Mouse (Mus musculus) small intestine, adult 2 months (tissue): ENCODE data around the gene Tmc5. TPM values are rescaled to one million over a fixed set of nuclear protein-coding genes. Genes with fewer than 3 reads are reported as not detected.

Source experiments
- H3K27ac ChIP-seq: fragments of 200-500 bp; 2 replicates; pipeline ENCODE4 v1.5.1; 2012; ENCODE audit warnings: low read depth, low read length, control low read depth, inconsistent platforms; ENCODE audit not compliant: insufficient read depth
- H3K27me3 ChIP-seq: fragments of 200-500 bp; 2 replicates; pipeline ENCODE4 v1.6.1; 2012; ENCODE audit warnings: mild to moderate bottlenecking, moderate library complexity, low read length, inconsistent platforms; ENCODE audit not compliant: control insufficient read depth, insufficient read depth
- H3K36me3 ChIP-seq: fragments of 200-500 bp; 2 replicates; pipeline ENCODE4 v1.6.1; 2012; ENCODE audit warnings: mild to moderate bottlenecking, low read length, control low read depth, inconsistent platforms; ENCODE audit not compliant: control insufficient read depth, insufficient read depth
- H3K4me1 ChIP-seq: fragments of 200-500 bp; 2 replicates; pipeline ENCODE4 v1.6.1; 2012; ENCODE audit warnings: low read length, inconsistent platforms, mixed read lengths; ENCODE audit not compliant: control insufficient read depth, insufficient read depth, insufficient read length
- H3K4me3 ChIP-seq: fragments of 200-500 bp; 2 replicates; pipeline ENCODE4 v1.5.1; 2012; ENCODE audit warnings: low read depth, mild to moderate bottlenecking, control low read depth, inconsistent platforms, low read length, moderate library complexity
- CTCF ChIP-seq: fragments of 200-500 bp; IDR thresholded peaks from 2 replicates; pipeline ENCODE4 v1.5.1; 2012; ENCODE audit warnings: low read depth, mild to moderate bottlenecking, control low read depth, inconsistent platforms, low read length, moderate library complexity, mixed read lengths; ENCODE audit not compliant: insufficient replicate concordance, insufficient read length; ENCODE audit errors: extremely low read depth
- POLR2A ChIP-seq: fragments of 200-500 bp; IDR thresholded peaks from 2 replicates; pipeline ENCODE4 v1.6.1; 2012; ENCODE audit warnings: low read depth, mild to moderate bottlenecking, control low read depth, inconsistent platforms, low read length, moderate library complexity
- WGBS: fragments of 180-500 bp; shearing (Covaris S2); methylation state at CpG from one replicate; pipeline ENCODE4 v1.1.7; 2018; 5-methylcytosine and 5-hydroxymethylcytosine counted together
- polyA plus RNA-seq: library from polyadenylated mRNA; depleted of rRNA; stranded (reverse); fragments of >200 nt; gene quantifications from 2 replicates; pipeline ENCODE4 v1.2.3, GENCODE M21; 2012

Gene Tmc5
- polyA plus RNA-seq, 1 experiment, result 26.4 TPM

- no peak for TF ChIP-seq POLR2A
- TF ChIP-seq CTCF, result no peak
- peaks cover 17% of the 10 kb centered on the region for H3K4me1 ChIP-seq
- H3K27me3 ChIP-seq, result no peaks in the 10 kb centered on the region
- H3K4me3 ChIP-seq, result no peak overlapping the region
- peaks cover 9% of the 10 kb centered on the region for H3K36me3 ChIP-seq
- 72% methylated on average over 13 of the region's 13 CpGs for WGBS
- H3K27ac ChIP-seq, result peak overlapping the region; percentile 92
Observed at GRCm38 (mm10) chr7:118610721-118611120, 13.6 kb downstream of the Tmc5 start.

- peaks cover 15% of the 10 kb centered on the region for H3K4me1 ChIP-seq
- TF ChIP-seq POLR2A (no peak), CTCF (no peak)
- WGBS, result 32% methylated on average over 4 of the region's 4 CpGs
- no peaks in the 10 kb centered on the region for H3K27me3 ChIP-seq
- H3K36me3 ChIP-seq, result peaks cover 9% of the 10 kb centered on the region
- peak overlapping the region; percentile 95 for H3K27ac ChIP-seq
- H3K4me3 ChIP-seq, result 0 out of 2 replicates have a peak overlapping the region, but pooled peaks have one; percentile 4
Observed at GRCm38 (mm10) chr7:118611185-118611749, 14.2 kb downstream of the Tmc5 start.

- 35% methylated on average over 8 of the region's 8 CpGs for whole genome bisulfite sequencing
- no peaks in the 10 kb centered on the region for H3K27me3 ChIP-seq
- H3K4me3 ChIP-seq, result no peak overlapping the region
- H3K27ac ChIP-seq, result peak overlapping the region; percentile 95
- TF ChIP-seq CTCF, result no peak
- peaks cover 9% of the 10 kb centered on the region for H3K36me3 ChIP-seq
- peaks cover 15% of the 10 kb centered on the region for H3K4me1 ChIP-seq
Observed at GRCm38 (mm10) chr7:118611933-118612332, 14.8 kb downstream of the Tmc5 start.

- H3K36me3 ChIP-seq, result peaks cover 5% of the 10 kb centered on the region
- TF ChIP-seq POLR2A, result no peak
- TF ChIP-seq CTCF, result no peak
Observed at GRCm38 (mm10) chr7:118614076-118614475, 17.0 kb downstream of the Tmc5 start.

GRCm38 (mm10) chr7:118618104-118618503 is 21.0 kb downstream of the Tmc5 start:
- Histone ChIP-seq H3K4me1 (peaks cover 6% of the 10 kb centered on the region; the same call in 1 of the 2 replicates), H3K27me3 (no peaks in the 10 kb centered on the region), H3K27ac (no peak overlapping the region), H3K36me3 (peaks cover 10% of the 10 kb centered on the region), H3K4me3 (no peak overlapping the region)
- TF ChIP-seq CTCF (no peak), POLR2A (no peak)
- WGBS, result 85% methylated on average over 5 of the region's 5 CpGs

More at GRCm38 (mm10) chr7:118614076-118614475, 17.0 kb downstream of the Tmc5 start:
- no peak overlapping the region for H3K27ac ChIP-seq
- H3K27me3 ChIP-seq, result no peaks in the 10 kb centered on the region
- peaks cover 13% of the 10 kb centered on the region for H3K4me1 ChIP-seq
- H3K4me3 ChIP-seq, result no peak overlapping the region
- 81% methylated on average over 13 of the region's 13 CpGs for WGBS

GRCm38 (mm10) chr7:118620243-118620906 is 23.3 kb downstream of the Tmc5 start:
- Histone ChIP-seq H3K36me3 (peaks cover 23% of the 10 kb centered on the region), H3K27ac (no peak overlapping the region), H3K4me1 (peaks cover 3% of the 10 kb centered on the region; the same call in 1 of the 2 replicates), H3K27me3 (no peaks in the 10 kb centered on the region), H3K4me3 (no peak overlapping the region)
- WGBS, result 45% methylated on average over 7 of the region's 7 CpGs
- TF ChIP-seq CTCF, result no peak
- TF ChIP-seq POLR2A, result no peak

- TF ChIP-seq POLR2A (no peak), CTCF (no peak)
- no peak overlapping the region for H3K4me3 ChIP-seq
- H3K27ac ChIP-seq, result no peak overlapping the region
- peaks cover 27% of the 10 kb centered on the region for H3K36me3 ChIP-seq
- H3K27me3 ChIP-seq, result no peaks in the 10 kb centered on the region
- 84% methylated on average over 6 of the region's 6 CpGs for WGBS
- peaks cover 3% of the 10 kb centered on the region; the same call in 1 of the 2 replicates for H3K4me1 ChIP-seq
Observed at GRCm38 (mm10) chr7:118621094-118621493, 24.0 kb downstream of the Tmc5 start.
